Mouse (Mus musculus) cerebellum, adult 2 months (tissue): ENCODE measurements around the gene Cxcr5. TPM values are rescaled to one million over a fixed set of nuclear protein-coding genes. Genes with fewer than 3 reads are reported as not detected.

ENCODE experiments used
- DNase-seq, 2 experiments: peaks; one replicate each; pipeline ENCODE4 v3.0.0; 2021
- H3K27ac ChIP-seq: fragments of 200-500 bp; 2 replicates; pipeline ENCODE4 v1.5.1; 2012; ENCODE audit warnings: low read length, control low read depth, inconsistent platforms; ENCODE audit not compliant: insufficient read depth
- H3K27me3 ChIP-seq: fragments of 200-500 bp; 2 replicates; pipeline ENCODE4 v1.6.1; 2012; ENCODE audit warnings: inconsistent platforms, mild to moderate bottlenecking, low read length, moderate library complexity; ENCODE audit not compliant: control insufficient read depth, insufficient read depth
- H3K4me1 ChIP-seq: fragments of 200-500 bp; 2 replicates; pipeline ENCODE4 v1.6.1; 2011; ENCODE audit warnings: low read length; ENCODE audit not compliant: control insufficient read depth, insufficient read depth
- H3K4me3 ChIP-seq: fragments of 200-500 bp; replicated peaks from 2 replicates; pipeline ENCODE3; 2011; ENCODE audit warnings: mild to moderate bottlenecking, low read depth, low read length, control low read depth; ENCODE audit not compliant: insufficient read depth
- CTCF ChIP-seq: fragments of 200-500 bp; IDR thresholded peaks from 2 replicates; pipeline ENCODE4 v1.5.1; 2011; ENCODE audit warnings: low read depth, mild to moderate bottlenecking, control low read depth, low read length, moderate library complexity, borderline replicate concordance; ENCODE audit not compliant: insufficient read depth
- POLR2A ChIP-seq: fragments of 200-500 bp; IDR thresholded peaks from 2 replicates; pipeline ENCODE4 v1.6.1; 2011; ENCODE audit warnings: low read length, control low read depth, borderline replicate concordance; ENCODE audit not compliant: insufficient read depth
- WGBS: fragments of 180-500 bp; shearing (Covaris S2); methylation state at CpG from one replicate; pipeline ENCODE4 v1.1.7; 2018; 5-methylcytosine and 5-hydroxymethylcytosine counted together
- polyA plus RNA-seq: library from polyadenylated mRNA; depleted of rRNA; stranded (reverse); fragments of >200 nt; gene quantifications from 2 replicates; pipeline ENCODE4 v1.2.3, GENCODE M21; 2012; rRNA removed

Cxcr5 gene
- polyA plus RNA-seq, 1 experiment = 0.20 TPM

- no peaks in the 10 kb centered on the region for H3K4me1 ChIP-seq
- DNase-seq = no peak
- TF ChIP-seq CTCF = no peak
- no peak for TF ChIP-seq POLR2A
- H3K4me3 ChIP-seq = no peak overlapping the region
- WGBS = 67% methylated on average over 7 of the region's 7 CpGs
- H3K27me3 ChIP-seq = no peaks in the 10 kb centered on the region
- H3K27ac ChIP-seq = no peak overlapping the region
These were observed 93.5 kb downstream of the Cxcr5 start for GRCm38 (mm10) chr9:44468224-44468623.

- Histone ChIP-seq H3K27ac (no peak overlapping the region), H3K4me3 (no peak overlapping the region), H3K4me1 (no peaks in the 10 kb centered on the region), H3K27me3 (no peaks in the 10 kb centered on the region)
- DNase-seq = no peak
- WGBS = 88% methylated on average over 5 of the region's 5 CpGs
- TF ChIP-seq CTCF (no peak), POLR2A (no peak)
These were observed 99.7 kb downstream of the Cxcr5 start for GRCm38 (mm10) chr9:44461950-44462349.

Other genes with a start within 250 kb of the Cxcr5 start
- gene C2cd2l, start 241.6 kb downstream of the Cxcr5 start, polyA plus RNA-seq = 112 and 113 TPM in 2 replicates
- gene Dpagt1, start 235.9 kb downstream of the Cxcr5 start, polyA plus RNA-seq = 23.5 and 23.6 TPM in 2 replicates
- 63.1 and 63.5 TPM in 2 replicates for gene H2afx, start 227.2 kb downstream of the Cxcr5 start, polyA plus RNA-seq
- gene Hmbs, start 217.6 kb downstream of the Cxcr5 start, polyA plus RNA-seq = 32.2 and 35.4 TPM in 2 replicates
- gene Vps11, start 200.2 kb downstream of the Cxcr5 start, polyA plus RNA-seq = 58.4 and 60.9 TPM in 2 replicates
- 53.2 and 55.0 TPM in 2 replicates for gene Hyou1, start 182.4 kb downstream of the Cxcr5 start, polyA plus RNA-seq
- 49.8 and 52.2 TPM in 2 replicates for gene Slc37a4, start 165.0 kb downstream of the Cxcr5 start, polyA plus RNA-seq
- gene Rps25, start 154.7 kb downstream of the Cxcr5 start, polyA plus RNA-seq = 434 and 456 TPM in 2 replicates
- gene Trappc4, start 154.3 kb downstream of the Cxcr5 start, polyA plus RNA-seq = 97.9 and 103 TPM in 2 replicates
- 50.1 and 53.2 TPM in 2 replicates for gene Ccdc84, start 143.3 kb downstream of the Cxcr5 start, polyA plus RNA-seq
- gene Foxr1, start 120.7 kb downstream of the Cxcr5 start, polyA plus RNA-seq = not detected in 2 replicates
- 0.13 TPM in 1 of 2 replicates, not detected in the other for gene Upk2, start 106.9 kb downstream of the Cxcr5 start, polyA plus RNA-seq
- 22.0 and 22.3 TPM in 2 replicates for gene Bcl9l, start 79.1 kb downstream of the Cxcr5 start, polyA plus RNA-seq
- gene Ddx6, start 43.0 kb upstream of the Cxcr5 start, polyA plus RNA-seq = 41.8 TPM in 2 replicates
- not detected in 2 replicates for gene Treh, start 111.4 kb upstream of the Cxcr5 start, polyA plus RNA-seq
- 193 and 194 TPM in 2 replicates for gene Phldb1, start 173.3 kb upstream of the Cxcr5 start, polyA plus RNA-seq
- gene Arcn1, start 206.0 kb upstream of the Cxcr5 start, polyA plus RNA-seq = 61.6 and 61.8 TPM in 2 replicates
- gene Ift46, start 206.0 kb upstream of the Cxcr5 start, polyA plus RNA-seq = 106 and 110 TPM in 2 replicates
- 203 and 229 TPM in 2 replicates for gene Tmem25, start 237.4 kb upstream of the Cxcr5 start, polyA plus RNA-seq
- gene Ttc36, start 241.2 kb upstream of the Cxcr5 start, polyA plus RNA-seq = 0.67 and 1.1 TPM in 2 replicates